Mouse (Mus musculus) midbrain, embryonic 16.5 days (tissue): ENCODE results near the gene Pde5a. TPM values are rescaled to one million over a fixed set of nuclear protein-coding genes. Genes with fewer than 3 reads are reported as not detected.

Source experiments
- ATAC-seq: fragments of 200-750 bp; cut with Nextera tagmentation; 2 replicates; pipeline ENCODE4 v1.8.0; 2017; ENCODE audit warnings: moderate TSS enrichment
- H3K27ac ChIP-seq: fragments of 300-500 bp; sonication (generic); 2 replicates; pipeline ENCODE4 v1.5.1; 2014; ENCODE audit warnings: mild to moderate bottlenecking, low read length, mixed read lengths
- H3K27me3 ChIP-seq: fragments of 300-500 bp; sonication (generic); 2 replicates; pipeline ENCODE4 v1.6.1; 2014; ENCODE audit warnings: low read depth, low read length, mixed read lengths; ENCODE audit not compliant: control insufficient read depth, insufficient read depth
- H3K36me3 ChIP-seq: fragments of 300-500 bp; sonication (generic); 2 replicates; pipeline ENCODE4 v1.6.1; 2014; ENCODE audit warnings: mild to moderate bottlenecking, low read length, moderate library complexity, mixed read lengths; ENCODE audit not compliant: control insufficient read depth, insufficient read depth
- H3K4me1 ChIP-seq: fragments of 300-500 bp; sonication (generic); 2 replicates; pipeline ENCODE4 v1.6.1; 2014; ENCODE audit warnings: mild to moderate bottlenecking, low read length, mixed read lengths; ENCODE audit not compliant: control insufficient read depth, insufficient read depth
- H3K4me2 ChIP-seq: fragments of 300-500 bp; sonication (generic); 2 replicates; pipeline ENCODE4 v1.6.1; 2014; ENCODE audit warnings: mild to moderate bottlenecking, low read length, mixed read lengths
- H3K4me3 ChIP-seq: fragments of 300-500 bp; sonication (generic); 2 replicates; pipeline ENCODE4 v1.5.1; 2014; ENCODE audit warnings: low read depth, mild to moderate bottlenecking, low read length, moderate library complexity, mixed read lengths
- H3K9ac ChIP-seq: fragments of 300-500 bp; sonication (generic); 2 replicates; pipeline ENCODE4 v1.6.1; 2014; ENCODE audit warnings: low read depth, low read length, mixed read lengths
- H3K9me3 ChIP-seq: fragments of 300-500 bp; sonication (generic); replicated peaks from 2 replicates; pipeline ENCODE4 v1.6.1; 2014; ENCODE audit warnings: mild to moderate bottlenecking, low read length, mixed read lengths; ENCODE audit not compliant: control insufficient read depth, poor library complexity, severe bottlenecking
- WGBS: fragments of 180-500 bp; shearing (Covaris S2); extraction: QIAGEN DNeasy Blood & Tissue Kit; methylation state at CpG from one replicate; pipeline ENCODE4 v1.1.7; 2014; 5-methylcytosine and 5-hydroxymethylcytosine counted together
- polyA plus RNA-seq: library from polyadenylated mRNA; unstranded; fragments of >200 nt; fragmentation: Nextera tagmentation; extraction: Ambion mirVana; gene quantifications from 2 replicates; pipeline ENCODE4 v1.2.1, GENCODE M21; 2015

Gene Pde5a
- polyA plus RNA-seq, 1 experiment from 2014 or later = 1.6 TPM

DNA sequence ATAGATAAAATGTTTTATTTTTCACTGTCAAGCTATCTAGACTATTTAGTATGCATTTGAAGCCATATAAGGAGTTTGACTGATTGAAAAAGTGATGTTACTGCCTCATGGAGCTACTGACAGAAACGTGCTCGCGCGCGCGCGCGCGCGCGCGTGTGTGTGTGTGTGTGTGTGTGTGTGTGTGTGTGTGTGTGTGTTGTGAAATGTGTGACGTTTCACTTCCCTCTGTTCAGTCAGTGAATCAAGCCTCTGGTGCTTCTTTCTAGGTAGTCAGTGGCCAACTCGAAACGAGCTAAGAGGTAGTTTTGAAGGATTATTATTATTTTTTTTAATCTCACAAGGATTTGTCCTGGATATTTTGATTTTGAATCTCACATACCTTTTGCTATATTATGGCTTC lies 10.7 kb downstream of the Pde5a start:
- no peak for ATAC-seq
- H3K27ac ChIP-seq = no peak overlapping the region
- H3K9ac ChIP-seq = no peak overlapping the region
- WGBS = over 99% methylated on average over 15 of the region's 15 CpGs
- no peaks in the 10 kb centered on the region for H3K9me3 ChIP-seq
- no peak overlapping the region for H3K4me2 ChIP-seq
- H3K4me3 ChIP-seq = no peak overlapping the region
- no peaks in the 10 kb centered on the region for H3K4me1 ChIP-seq
- no peaks in the 10 kb centered on the region for H3K36me3 ChIP-seq
- no peaks in the 10 kb centered on the region for H3K27me3 ChIP-seq

GRCm38 (mm10) chr3:122744265-122744664 lies 15.5 kb downstream of the Pde5a start:
- peaks cover 5% of the 10 kb centered on the region for H3K9me3 ChIP-seq
- 95% methylated on average over 3 of the region's 3 CpGs for WGBS
- no peak overlapping the region for H3K9ac ChIP-seq
- no peaks in the 10 kb centered on the region for H3K27me3 ChIP-seq
- no peak for ATAC-seq
- no peak overlapping the region for H3K4me3 ChIP-seq
- H3K27ac ChIP-seq = no peak overlapping the region
- no peaks in the 10 kb centered on the region for H3K4me1 ChIP-seq
- H3K36me3 ChIP-seq = no peaks in the 10 kb centered on the region
- H3K4me2 ChIP-seq = no peak overlapping the region

DNA sequence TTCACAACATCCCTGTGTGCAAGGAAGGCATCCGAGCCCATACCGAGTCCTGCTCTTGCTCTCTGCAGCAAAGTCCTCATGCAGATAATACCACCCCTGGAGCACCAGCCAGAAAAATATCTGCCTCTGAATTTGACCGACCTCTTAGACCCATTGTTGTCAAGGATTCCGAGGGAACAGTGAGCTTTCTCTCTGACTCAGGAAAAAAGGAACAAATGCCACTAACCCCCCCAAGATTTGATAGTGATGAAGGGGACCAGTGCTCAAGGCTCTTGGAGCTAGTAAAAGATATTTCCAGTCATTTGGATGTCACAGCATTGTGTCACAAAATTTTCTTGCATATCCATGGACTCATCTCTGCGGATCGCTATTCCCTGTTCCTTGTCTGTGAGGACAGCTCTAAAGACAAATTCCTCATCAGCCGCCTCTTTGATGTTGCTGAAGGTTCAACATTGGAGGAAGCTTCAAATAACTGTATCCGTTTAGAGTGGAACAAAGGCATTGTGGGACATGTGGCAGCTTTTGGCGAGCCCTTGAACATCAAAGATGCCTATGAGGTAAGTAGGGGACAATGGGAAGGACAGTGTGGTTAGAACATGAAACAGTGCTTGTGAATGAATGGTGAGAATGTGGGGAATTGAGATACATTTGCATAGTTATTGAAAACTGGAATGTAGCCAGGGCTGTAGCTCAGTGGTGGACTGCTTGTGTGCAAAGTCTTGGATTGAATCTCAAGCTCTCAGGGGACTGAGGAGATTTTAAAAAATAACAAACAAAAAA lies 19.4 kb downstream of the Pde5a start:
- Histone ChIP-seq H3K9ac (no peak overlapping the region), H3K36me3 (no peaks in the 10 kb centered on the region), H3K27ac (no peak overlapping the region; the same call in 1 of the 2 replicates), H3K4me2 (no peak overlapping the region), H3K9me3 (peaks cover 5% of the 10 kb centered on the region), H3K27me3 (no peaks in the 10 kb centered on the region), H3K4me1 (no peaks in the 10 kb centered on the region), H3K4me3 (no peak overlapping the region)
- ATAC-seq = 0 out of 2 replicates have a peak, but pooled peaks have one; percentile 14
- 67% methylated on average over 9 of the region's 9 CpGs for WGBS

DNA sequence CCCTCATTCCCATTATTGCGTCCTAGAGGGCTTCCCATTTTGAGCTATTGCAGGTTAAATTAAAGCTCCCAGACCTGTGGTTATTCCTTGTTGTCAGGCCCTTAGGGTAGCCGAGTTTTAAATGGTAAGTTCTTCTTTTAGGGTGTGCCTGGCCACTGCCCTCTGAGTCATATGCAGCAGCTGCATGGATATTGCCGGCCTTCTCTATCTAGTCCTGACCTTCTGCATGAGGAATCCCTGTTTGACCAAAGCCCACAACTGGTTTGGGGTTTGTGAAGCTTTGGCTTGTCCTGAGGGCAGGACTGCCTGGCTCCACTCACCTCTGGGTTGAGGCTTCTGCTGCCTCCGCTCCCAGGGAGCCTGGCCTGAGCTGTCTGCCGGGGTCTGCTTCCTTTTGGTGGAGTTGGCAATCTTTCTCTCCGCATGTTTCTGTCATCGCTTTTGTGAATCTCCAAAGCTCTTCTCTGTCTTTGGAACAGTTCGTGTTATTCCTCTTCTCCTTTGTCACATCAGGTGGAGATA lies 34.6 kb downstream of the Pde5a start:
- H3K9me3 ChIP-seq = no peaks in the 10 kb centered on the region
- H3K36me3 ChIP-seq = no peaks in the 10 kb centered on the region
- no peak overlapping the region for H3K9ac ChIP-seq
- no peak overlapping the region for H3K4me2 ChIP-seq
- no peak overlapping the region for H3K27ac ChIP-seq
- WGBS = 80% methylated on average over 8 of the region's 8 CpGs
- ATAC-seq = no peak
- no peaks in the 10 kb centered on the region for H3K27me3 ChIP-seq
- no peaks in the 10 kb centered on the region for H3K4me1 ChIP-seq
- no peak overlapping the region for H3K4me3 ChIP-seq

DNA sequence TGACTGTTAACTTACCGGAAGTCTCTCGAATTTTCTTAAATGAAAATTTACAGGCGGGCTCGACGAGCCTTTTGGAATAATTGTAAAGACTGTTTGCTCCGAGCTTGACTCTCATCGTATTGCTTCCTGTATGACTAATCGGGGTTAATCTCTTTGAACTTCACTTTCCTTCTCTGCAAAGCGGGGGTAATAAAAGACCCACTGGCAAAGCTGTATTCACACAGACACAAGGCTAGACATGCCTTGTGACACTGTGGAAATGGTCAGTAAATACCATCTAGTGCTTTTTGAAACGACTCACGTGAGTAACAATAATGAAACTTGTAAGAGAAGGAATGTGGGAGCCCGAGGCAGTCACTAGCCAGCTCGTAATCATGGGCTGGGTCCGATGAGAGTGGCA lies 35.0 kb downstream of the Pde5a start:
- Histone ChIP-seq H3K9ac (no peak overlapping the region), H3K27me3 (no peaks in the 10 kb centered on the region)

DNA sequence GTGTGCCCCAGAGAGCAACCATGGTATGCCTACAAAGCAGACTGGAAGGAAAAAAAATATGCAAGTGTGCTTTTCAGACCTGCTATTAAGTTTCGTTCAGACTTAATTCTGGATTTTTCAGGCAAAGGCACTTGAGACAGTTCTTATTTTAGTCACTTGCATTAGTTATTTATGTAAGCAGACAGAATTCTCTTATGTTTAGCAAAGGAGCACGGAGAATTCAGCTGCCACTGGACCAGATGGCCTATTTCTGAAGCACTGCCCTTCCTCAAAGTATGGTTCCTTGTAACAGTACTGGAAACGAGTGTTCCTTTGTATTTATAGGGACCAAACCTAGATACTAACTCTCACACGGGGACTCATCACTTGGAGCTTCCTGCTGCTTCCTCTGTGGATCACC lies 38.2 kb downstream of the Pde5a start:
- H3K36me3 ChIP-seq = no peaks in the 10 kb centered on the region
- no peak overlapping the region for H3K27ac ChIP-seq
- H3K4me3 ChIP-seq = no peak overlapping the region
- H3K27me3 ChIP-seq = no peaks in the 10 kb centered on the region
- 46% methylated on average over 4 of the region's 4 CpGs for WGBS
- ATAC-seq = no peak
- H3K4me2 ChIP-seq = no peak overlapping the region
- no peaks in the 10 kb centered on the region for H3K4me1 ChIP-seq
- no peak overlapping the region for H3K9ac ChIP-seq
- H3K9me3 ChIP-seq = no peaks in the 10 kb centered on the region

More for the DNA sequence above, 35.0 kb downstream of the Pde5a start:
- Histone ChIP-seq H3K27ac (no peak overlapping the region), H3K4me2 (no peak overlapping the region), H3K36me3 (no peaks in the 10 kb centered on the region), H3K9me3 (no peaks in the 10 kb centered on the region), H3K4me3 (no peak overlapping the region), H3K4me1 (no peaks in the 10 kb centered on the region)
- no peak for ATAC-seq
- 38% methylated on average over 14 of the region's 14 CpGs for WGBS

- 54% methylated on average over 5 of the region's 5 CpGs for WGBS
Measured at GRCm38 (mm10) chr3:122767841-122768240, 39.1 kb downstream of the Pde5a start.

GRCm38 (mm10) chr3:122781417-122781816 lies 52.7 kb downstream of the Pde5a start:
- 54% methylated on average over 6 of the region's 6 CpGs for WGBS
- H3K4me1 ChIP-seq = no peaks in the 10 kb centered on the region
- no peak overlapping the region for H3K27ac ChIP-seq
- H3K27me3 ChIP-seq = no peaks in the 10 kb centered on the region
- no peak overlapping the region for H3K4me3 ChIP-seq
- H3K9me3 ChIP-seq = no peaks in the 10 kb centered on the region
- H3K9ac ChIP-seq = no peak overlapping the region
- no peak overlapping the region for H3K4me2 ChIP-seq
- H3K36me3 ChIP-seq = no peaks in the 10 kb centered on the region
- no peak for ATAC-seq

More at GRCm38 (mm10) chr3:122767841-122768240, 39.1 kb downstream of the Pde5a start:
- no peaks in the 10 kb centered on the region for H3K4me1 ChIP-seq
- ATAC-seq = no peak
- H3K27ac ChIP-seq = no peak overlapping the region
- H3K4me2 ChIP-seq = no peak overlapping the region
- H3K9me3 ChIP-seq = no peaks in the 10 kb centered on the region
- H3K4me3 ChIP-seq = no peak overlapping the region
- no peaks in the 10 kb centered on the region for H3K27me3 ChIP-seq
- H3K9ac ChIP-seq = no peak overlapping the region
- no peaks in the 10 kb centered on the region for H3K36me3 ChIP-seq

DNA sequence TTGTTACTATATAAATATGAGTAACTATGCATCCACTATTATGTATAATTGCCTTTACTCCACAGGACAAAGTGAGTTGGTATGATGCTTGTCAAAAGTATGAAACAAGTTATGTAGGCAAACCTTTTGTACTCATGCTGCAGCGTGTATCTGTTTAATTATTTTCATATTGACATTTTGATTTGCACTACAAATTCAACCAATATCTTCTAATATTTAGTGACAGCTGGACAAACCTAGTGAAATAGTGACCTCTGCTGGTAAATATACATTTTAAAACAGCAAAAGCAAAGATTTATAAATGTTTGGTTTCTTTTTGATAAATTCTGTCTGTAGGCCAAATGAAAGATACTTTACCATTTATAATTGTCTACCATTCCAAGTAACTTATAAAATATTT lies 55.5 kb downstream of the Pde5a start:
- Histone ChIP-seq H3K4me3 (no peak overlapping the region), H3K9ac (no peak overlapping the region), H3K9me3 (no peaks in the 10 kb centered on the region), H3K4me2 (no peak overlapping the region), H3K36me3 (no peaks in the 10 kb centered on the region), H3K27me3 (no peaks in the 10 kb centered on the region), H3K27ac (no peak overlapping the region), H3K4me1 (no peaks in the 10 kb centered on the region)
- ATAC-seq = no peak
- 53% methylated on average over 1 of the region's 1 CpGs for WGBS
